Mouse (Mus musculus) heart, postnatal 0 days (tissue): ENCODE measurements around the gene Icam5. TPM values are rescaled to one million over a fixed set of nuclear protein-coding genes. Genes with fewer than 3 reads are reported as not detected.
"Not testable (repeated sequence)": the region's sequence is repeated elsewhere in the genome, so short reads cannot be mapped to it uniquely, and the experiment has no call there.

Source experiments
- ATAC-seq: fragments of 200-750 bp; cut with Nextera tagmentation; 2 replicates; pipeline ENCODE4 v1.8.0; 2017; ENCODE audit warnings: low read depth, moderate number of reproducible peaks, moderate library complexity; ENCODE audit not compliant: insufficient read depth
- DNase-seq: peaks from one replicate; pipeline ENCODE4 v3.0.0-alpha.2; 2016; ENCODE audit warnings: low spot score
- H3K27ac ChIP-seq: fragments of 300-500 bp; sonication (generic); 2 replicates; pipeline ENCODE4 v1.5.1; 2014; ENCODE audit warnings: low read depth, mild to moderate bottlenecking
- H3K27me3 ChIP-seq: fragments of 300-500 bp; sonication (generic); 2 replicates; pipeline ENCODE4 v1.6.1; 2014; ENCODE audit warnings: low read length, mixed read lengths; ENCODE audit not compliant: control insufficient read depth, insufficient read depth
- H3K36me3 ChIP-seq: fragments of 300-500 bp; sonication (generic); replicated peaks from 2 replicates; pipeline ENCODE4 v1.6.1; 2014; ENCODE audit warnings: low read length, mixed read lengths; ENCODE audit not compliant: control insufficient read depth, insufficient read depth
- H3K4me1 ChIP-seq: fragments of 300-500 bp; sonication (generic); 2 replicates; pipeline ENCODE4 v1.6.1; 2014; ENCODE audit warnings: antibody characterized with exemption; ENCODE audit not compliant: control insufficient read depth, insufficient read depth
- H3K4me2 ChIP-seq: fragments of 300-500 bp; sonication (generic); 2 replicates; pipeline ENCODE4 v1.6.1; 2014; ENCODE audit warnings: low read depth, mild to moderate bottlenecking, low read length, moderate library complexity
- H3K4me3 ChIP-seq: fragments of 300-500 bp; sonication (generic); 2 replicates; pipeline ENCODE4 v1.5.1; 2014; ENCODE audit warnings: low read depth, low read length
- H3K9ac ChIP-seq: fragments of 300-500 bp; sonication (generic); replicated peaks from 2 replicates; pipeline ENCODE4 v1.6.1; 2014; ENCODE audit warnings: low read depth, low read length, mixed read lengths
- H3K9me3 ChIP-seq: fragments of 300-500 bp; sonication (generic); replicated peaks from 2 replicates; pipeline ENCODE4 v1.6.1; 2016; ENCODE audit warnings: low read length; ENCODE audit not compliant: control insufficient read depth
- CTCF ChIP-seq: IDR thresholded peaks from 2 replicates; pipeline ENCODE4 v1.5.1; 2016; ENCODE audit warnings: antibody characterized with exemption, control low read depth, low read depth
- EP300 ChIP-seq: IDR thresholded peaks from 2 replicates; pipeline ENCODE4 v1.6.1; 2016; ENCODE audit warnings: antibody characterized with exemption, low read depth
- WGBS: fragments of 180-500 bp; shearing (Covaris S2); extraction: QIAGEN DNeasy Blood & Tissue Kit; methylation state at CpG from one replicate; pipeline ENCODE4 v1.1.7; 2014; 5-methylcytosine and 5-hydroxymethylcytosine counted together
- polyA plus RNA-seq: library from polyadenylated mRNA; unstranded; fragments of >200 nt; fragmentation: Nextera tagmentation; extraction: Ambion mirVana; gene quantifications from 2 replicates; pipeline ENCODE4 v1.2.1, GENCODE M21; 2015
- total RNA-seq: library from RNA; depleted of rRNA; stranded (reverse); fragments of >200 nt; gene quantifications from 2 replicates; pipeline ENCODE4 v1.2.3, GENCODE M21; 2014; ENCODE audit warnings: low replicate concordance

The Icam5 gene
- total and polyA plus RNA-seq, 2 experiments from 2014 or later = 0.04 TPM; not detected in 1

- H3K27ac ChIP-seq = no peak overlapping the region
- no peaks in the 10 kb centered on the region for H3K36me3 ChIP-seq
- 0 out of 2 replicates have a peak overlapping the region, but pooled peaks have one; percentile 5 for H3K4me3 ChIP-seq
- H3K9me3 ChIP-seq = no peaks in the 10 kb centered on the region
- H3K27me3 ChIP-seq = no peaks in the 10 kb centered on the region
- ATAC-seq (no peak), DNase-seq (no peak)
- no peak overlapping the region for H3K9ac ChIP-seq
- H3K4me2 ChIP-seq = peak overlapping the region; percentile 36
- WGBS = 11% methylated on average over 10 of the region's 10 CpGs
- no peaks in the 10 kb centered on the region for H3K4me1 ChIP-seq
- TF ChIP-seq EP300 = no peak
- TF ChIP-seq CTCF = no peak
Observed at GRCm38 (mm10) chr9:20990861-20991260, 41.0 kb upstream of the Icam5 start.

- TF ChIP-seq EP300 = no peak
- TF ChIP-seq CTCF = no peak
- H3K4me1 ChIP-seq = no peaks in the 10 kb centered on the region
- no peak for ATAC-seq
Observed at GRCm38 (mm10) chr9:20991587-20991986, 40.3 kb upstream of the Icam5 start.

GRCm38 (mm10) chr9:20993165-20993898, 38.5 kb upstream of the Icam5 start:
- Histone ChIP-seq H3K27me3 (no peaks in the 10 kb centered on the region), H3K9ac (no peak overlapping the region), H3K4me3 (no peak overlapping the region), H3K4me1 (no peaks in the 10 kb centered on the region), H3K36me3 (no peaks in the 10 kb centered on the region), H3K9me3 (no peaks in the 10 kb centered on the region), H3K4me2 (no peak overlapping the region), H3K27ac (no peak overlapping the region)
- ATAC-seq = no peak
- DNase-seq = no peak
- 38% methylated on average over 5 of the region's 5 CpGs for WGBS
- TF ChIP-seq CTCF (no peak), EP300 (no peak)

More at GRCm38 (mm10) chr9:20991587-20991986, 40.3 kb upstream of the Icam5 start:
- Histone ChIP-seq H3K9ac (no peak overlapping the region), H3K27ac (no peak overlapping the region), H3K4me3 (no peak overlapping the region), H3K9me3 (no peaks in the 10 kb centered on the region), H3K27me3 (no peaks in the 10 kb centered on the region), H3K4me2 (no peak overlapping the region), H3K36me3 (no peaks in the 10 kb centered on the region)
- DNase-seq = no peak
- 92% methylated on average over 4 of the region's 4 CpGs for WGBS

GRCm38 (mm10) chr9:20995069-20995468, 36.8 kb upstream of the Icam5 start:
- Histone ChIP-seq H3K4me2 (no peak overlapping the region), H3K4me1 (no peaks in the 10 kb centered on the region), H3K27ac (no peak overlapping the region), H3K9ac (no peak overlapping the region), H3K27me3 (no peaks in the 10 kb centered on the region), H3K9me3 (no peaks in the 10 kb centered on the region), H3K4me3 (no peak overlapping the region), H3K36me3 (no peaks in the 10 kb centered on the region)
- ATAC-seq (no peak), DNase-seq (no peak)
- 80% methylated on average over 3 of the region's 3 CpGs for WGBS
- TF ChIP-seq EP300 (no peak), CTCF (no peak)

- H3K4me3 ChIP-seq = no peak overlapping the region
- 82% methylated on average over 8 of the region's 8 CpGs for WGBS
- ATAC-seq (no peak), DNase-seq (no peak)
- no peaks in the 10 kb centered on the region for H3K27me3 ChIP-seq
- TF ChIP-seq CTCF (no peak), EP300 (no peak)
- no peaks in the 10 kb centered on the region for H3K4me1 ChIP-seq
- H3K27ac ChIP-seq = no peak overlapping the region
- no peaks in the 10 kb centered on the region for H3K9me3 ChIP-seq
- H3K36me3 ChIP-seq = no peaks in the 10 kb centered on the region
- no peak overlapping the region for H3K4me2 ChIP-seq
- H3K9ac ChIP-seq = no peak overlapping the region
Observed at GRCm38 (mm10) chr9:20997065-20997464, 34.8 kb upstream of the Icam5 start.

- not testable (repeated sequence) for ATAC-seq, H3K36me3 ChIP-seq, H3K4me2 ChIP-seq, H3K9ac ChIP-seq, H3K4me1 ChIP-seq, H3K27ac ChIP-seq, H3K9me3 ChIP-seq, H3K4me3 ChIP-seq, H3K27me3 ChIP-seq
- peak; percentile 63 for TF ChIP-seq CTCF
- WGBS = 68% methylated on average over 1 of the region's 1 CpGs
- DNase-seq = peak; percentile 58
Observed at GRCm38 (mm10) chr9:20998337-20998736, 33.5 kb upstream of the Icam5 start.
